Mouse (Mus musculus) liver, adult 2 months (tissue): ENCODE measurements around the gene Fgl2. TPM values are rescaled to one million over a fixed set of nuclear protein-coding genes. Genes with fewer than 3 reads are reported as not detected.

Experiments used
- DNase-seq: peaks from one replicate; pipeline ENCODE4 v3.0.0-alpha.2; 2011; ENCODE audit warnings: low read depth, low spot score; ENCODE audit errors: extremely low read depth
- H3K27ac ChIP-seq: fragments of 200-500 bp; replicated peaks from 2 replicates; pipeline ENCODE4 v1.5.1; 2012; ENCODE audit warnings: low read depth, mild to moderate bottlenecking, control low read depth, inconsistent platforms, low read length; ENCODE audit not compliant: insufficient read depth
- H3K27me3 ChIP-seq: fragments of 200-500 bp; 2 replicates; pipeline ENCODE4 v1.6.1; 2012; ENCODE audit warnings: mild to moderate bottlenecking, moderate library complexity, low read length, inconsistent platforms; ENCODE audit not compliant: control insufficient read depth, insufficient read depth
- H3K36me3 ChIP-seq: fragments of 200-500 bp; 2 replicates; pipeline ENCODE4 v1.6.1; 2012; ENCODE audit warnings: low read length, inconsistent platforms; ENCODE audit not compliant: control insufficient read depth, insufficient read depth
- H3K4me1 ChIP-seq: fragments of 200-500 bp; 2 replicates; pipeline ENCODE4 v1.6.1; 2011; ENCODE audit warnings: low read length; ENCODE audit not compliant: control insufficient read depth, insufficient read depth
- H3K4me3 ChIP-seq: fragments of 200-500 bp; 2 replicates; pipeline ENCODE4 v1.5.1; 2011; ENCODE audit warnings: low read depth, mild to moderate bottlenecking, control low read depth, low read length, moderate library complexity; ENCODE audit not compliant: insufficient read depth
- H3K79me2 ChIP-seq: fragments of 200-500 bp; 2 replicates; pipeline ENCODE4 v1.6.1; 2012; ENCODE audit warnings: inconsistent platforms, mild to moderate bottlenecking, low read length, moderate library complexity; ENCODE audit not compliant: control insufficient read depth, insufficient read depth
- H3K9ac ChIP-seq: fragments of 200-500 bp; 2 replicates; pipeline ENCODE4 v1.6.1; 2012; ENCODE audit warnings: low read depth, mild to moderate bottlenecking, control low read depth, inconsistent platforms, low read length
- CTCF ChIP-seq: fragments of 200-500 bp; IDR thresholded peaks from 2 replicates; pipeline ENCODE4 v1.5.1; 2011; ENCODE audit warnings: low read depth, low read length, control low read depth
- POLR2A ChIP-seq: fragments of 200-500 bp; IDR thresholded peaks from 2 replicates; pipeline ENCODE4 v1.6.1; 2011; ENCODE audit warnings: low read length, control low read depth; ENCODE audit not compliant: insufficient read depth; ENCODE audit errors: extremely low read depth
- WGBS: fragments of 180-500 bp; shearing (Covaris S2); methylation state at CpG from one replicate; pipeline ENCODE4 v1.1.7; 2018; 5-methylcytosine and 5-hydroxymethylcytosine counted together
- polyA plus RNA-seq: library from polyadenylated mRNA; depleted of rRNA; stranded (reverse); fragments of >200 nt; gene quantifications from 2 replicates; pipeline ENCODE4 v1.2.3, GENCODE M21; 2012
- total RNA-seq: library from RNA; depleted of rRNA; stranded (reverse); fragments of >200 nt; gene quantifications from 2 replicates; pipeline ENCODE4 v1.2.3, GENCODE M21; 2014

Fgl2 gene
- total and polyA plus RNA-seq, 2 experiments = 1.3 to 4.8 TPM

DNA sequence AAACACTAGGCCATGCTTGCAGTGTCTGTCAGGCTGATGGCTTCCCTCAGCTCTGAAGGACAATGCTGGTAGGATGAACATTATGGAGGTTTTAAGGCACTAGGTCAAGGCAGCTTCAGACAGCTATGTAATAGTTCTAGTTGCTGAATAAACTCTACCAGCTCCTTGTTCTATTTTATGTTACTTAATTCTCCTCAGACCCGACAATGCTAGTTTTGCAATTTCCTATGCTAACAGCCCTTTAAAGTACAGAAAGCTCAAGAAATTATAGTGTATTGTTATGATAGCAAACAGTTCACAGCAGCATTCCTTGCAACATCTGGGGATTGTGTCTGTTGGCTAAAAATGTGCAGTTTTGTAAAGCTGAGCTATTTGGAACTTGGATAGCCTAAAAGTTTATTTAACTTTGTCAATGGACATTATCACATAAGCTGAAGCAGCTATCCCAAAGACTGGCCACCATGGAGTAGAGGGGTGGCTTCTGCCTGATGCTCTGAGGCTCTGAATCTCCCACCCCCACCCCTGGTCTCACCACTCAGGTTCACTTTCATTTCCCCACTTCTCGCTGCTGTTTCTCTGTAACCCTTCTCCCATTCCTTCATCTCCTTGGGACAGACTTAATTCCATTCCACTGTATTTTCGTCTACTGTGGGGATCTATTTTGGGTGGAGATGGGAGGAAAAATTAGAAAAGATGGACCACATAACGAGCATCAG, 5.9 kb upstream of the Fgl2 start:
- WGBS = 65% methylated on average over 4 of the region's 4 CpGs
- no peaks in the 10 kb centered on the region for H3K36me3 ChIP-seq
- DNase-seq = no peak
- no peaks in the 10 kb centered on the region for H3K4me1 ChIP-seq
- H3K9ac ChIP-seq = no peak overlapping the region
- no peaks in the 10 kb centered on the region; the same call in 1 of the 2 replicates for H3K27me3 ChIP-seq
- no peak overlapping the region for H3K27ac ChIP-seq
- H3K4me3 ChIP-seq = no peak overlapping the region
- TF ChIP-seq POLR2A (no peak), CTCF (no peak)
- H3K79me2 ChIP-seq = no peaks in the 10 kb centered on the region

DNA sequence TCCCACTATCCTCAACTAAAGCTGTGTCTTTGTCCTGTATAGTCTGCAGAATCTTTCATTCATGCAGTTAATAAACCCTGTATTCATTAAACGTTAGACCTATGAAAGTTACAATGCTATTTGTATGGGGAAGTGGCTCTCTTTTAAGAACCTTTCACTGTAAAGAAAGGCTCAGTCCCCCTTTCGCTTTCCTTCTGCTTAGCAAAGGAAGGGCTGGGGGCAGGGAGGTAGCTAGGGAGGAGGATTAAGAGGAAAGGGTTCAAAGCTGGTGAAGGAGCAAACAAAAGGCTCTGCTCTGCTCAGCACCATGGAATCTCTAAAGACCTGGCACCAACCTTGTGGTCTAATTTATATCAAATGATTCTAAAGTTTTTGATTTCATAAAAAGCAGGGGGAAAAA, 4.9 kb upstream of the Fgl2 start:
- TF ChIP-seq POLR2A (no peak), CTCF (no peak)
- no peaks in the 10 kb centered on the region for H3K79me2 ChIP-seq
- H3K9ac ChIP-seq = no peak overlapping the region
- DNase-seq = no peak
- WGBS = 59% methylated on average over 2 of the region's 2 CpGs
- no peaks in the 10 kb centered on the region for H3K27me3 ChIP-seq
- no peak overlapping the region for H3K27ac ChIP-seq
- H3K36me3 ChIP-seq = no peaks in the 10 kb centered on the region
- no peaks in the 10 kb centered on the region for H3K4me1 ChIP-seq
- H3K4me3 ChIP-seq = no peak overlapping the region

DNA sequence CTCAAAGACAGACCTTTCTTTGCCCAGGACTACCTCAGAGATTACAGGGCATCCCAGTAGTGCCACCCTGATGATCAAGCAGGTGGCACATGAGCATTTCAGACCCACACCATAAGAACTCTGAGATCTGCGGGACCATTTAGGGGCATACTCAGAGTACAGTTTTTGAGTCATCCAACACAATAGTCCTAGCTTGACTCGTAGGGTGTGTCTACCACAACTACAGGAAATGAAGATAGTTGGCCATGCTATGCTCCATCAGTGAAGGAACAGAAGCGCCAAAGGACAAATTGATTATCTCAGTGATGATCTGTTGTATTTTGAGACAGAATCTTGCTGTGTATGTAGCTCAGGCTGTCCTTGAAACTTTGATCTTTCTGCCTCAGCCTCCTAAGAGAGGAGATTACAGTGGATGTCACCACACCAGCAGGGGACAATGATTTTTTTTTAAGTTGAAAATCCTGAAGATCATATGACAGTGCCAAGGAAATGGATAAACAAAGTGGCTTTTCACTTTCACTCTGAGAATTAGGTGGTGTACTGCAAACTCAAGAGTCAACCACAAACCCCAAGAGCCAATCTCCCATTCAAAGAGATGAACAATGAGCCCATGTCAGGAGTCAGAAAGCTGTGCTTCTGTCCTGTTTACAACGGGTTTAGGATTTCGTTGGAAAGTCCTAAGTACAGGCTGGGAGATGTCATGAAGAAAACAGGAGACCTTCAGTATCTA, 2.1 kb upstream of the Fgl2 start:
- 0 out of 2 replicates have a peak, but pooled peaks cover 2% of the 10 kb centered on the region for H3K27me3 ChIP-seq
- H3K27ac ChIP-seq = no peak overlapping the region
- 85% methylated on average over 5 of the region's 5 CpGs for WGBS
- no peaks in the 10 kb centered on the region for H3K4me1 ChIP-seq
- no peak for TF ChIP-seq CTCF
- TF ChIP-seq POLR2A = no peak
- H3K4me3 ChIP-seq = no peak overlapping the region
- H3K9ac ChIP-seq = no peak overlapping the region
- H3K36me3 ChIP-seq = no peaks in the 10 kb centered on the region
- DNase-seq = no peak
- H3K79me2 ChIP-seq = no peaks in the 10 kb centered on the region

DNA sequence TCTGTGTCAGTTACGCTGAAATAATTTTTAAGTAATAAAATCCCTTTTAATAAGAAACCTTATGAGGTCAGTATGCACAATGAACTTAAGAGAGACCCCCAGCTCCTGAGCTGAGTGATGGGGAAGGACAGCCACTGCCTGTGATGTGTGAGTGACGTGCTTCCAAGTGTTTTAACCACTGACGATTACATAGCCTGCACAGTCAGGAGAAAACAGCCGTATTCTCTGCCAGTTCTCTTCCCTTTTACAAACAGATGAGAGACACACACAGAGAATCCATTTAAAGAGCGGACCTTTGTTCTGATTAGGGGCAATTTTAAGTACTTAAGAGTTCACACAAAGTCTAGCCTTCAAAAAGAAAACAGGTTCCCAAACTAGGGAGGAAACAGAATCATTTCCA, 522 bp upstream of the Fgl2 start:
- no peak for TF ChIP-seq POLR2A
- TF ChIP-seq CTCF = no peak
- H3K4me3 ChIP-seq = no peak overlapping the region
- H3K36me3 ChIP-seq = no peaks in the 10 kb centered on the region
- 61% methylated on average over 5 of the region's 5 CpGs for WGBS
- H3K4me1 ChIP-seq = no peaks in the 10 kb centered on the region
- DNase-seq = no peak
- H3K79me2 ChIP-seq = no peaks in the 10 kb centered on the region
- H3K27ac ChIP-seq = no peak overlapping the region
- no peak overlapping the region for H3K9ac ChIP-seq
- 0 out of 2 replicates have a peak, but pooled peaks cover 2% of the 10 kb centered on the region for H3K27me3 ChIP-seq

DNA sequence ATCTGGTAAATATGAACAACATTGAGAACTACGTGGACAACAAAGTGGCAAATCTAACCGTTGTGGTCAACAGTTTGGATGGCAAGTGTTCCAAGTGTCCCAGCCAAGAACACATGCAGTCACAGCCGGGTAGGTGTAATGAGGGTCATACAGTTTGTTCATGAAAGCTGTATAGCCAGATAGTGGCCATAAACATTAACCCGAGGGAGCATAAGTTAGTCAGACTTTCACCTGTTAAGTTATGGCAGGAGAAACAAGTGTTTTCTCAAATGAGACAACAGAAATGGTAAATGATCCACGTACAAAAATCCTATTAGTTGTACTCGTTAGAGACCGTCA, 707 bp downstream of the Fgl2 start:
- H3K9ac ChIP-seq = 0 out of 2 replicates have a peak overlapping the region, but pooled peaks have one; percentile 63
- H3K4me1 ChIP-seq = no peaks in the 10 kb centered on the region
- H3K27ac ChIP-seq = no peak overlapping the region
- H3K27me3 ChIP-seq = 0 out of 2 replicates have a peak, but pooled peaks cover 2% of the 10 kb centered on the region
- 63% methylated on average over 7 of the region's 7 CpGs for WGBS
- no peaks in the 10 kb centered on the region for H3K79me2 ChIP-seq
- DNase-seq = no peak
- H3K4me3 ChIP-seq = peak overlapping the region; percentile 58
- TF ChIP-seq POLR2A (no peak), CTCF (no peak)
- no peaks in the 10 kb centered on the region for H3K36me3 ChIP-seq

DNA sequence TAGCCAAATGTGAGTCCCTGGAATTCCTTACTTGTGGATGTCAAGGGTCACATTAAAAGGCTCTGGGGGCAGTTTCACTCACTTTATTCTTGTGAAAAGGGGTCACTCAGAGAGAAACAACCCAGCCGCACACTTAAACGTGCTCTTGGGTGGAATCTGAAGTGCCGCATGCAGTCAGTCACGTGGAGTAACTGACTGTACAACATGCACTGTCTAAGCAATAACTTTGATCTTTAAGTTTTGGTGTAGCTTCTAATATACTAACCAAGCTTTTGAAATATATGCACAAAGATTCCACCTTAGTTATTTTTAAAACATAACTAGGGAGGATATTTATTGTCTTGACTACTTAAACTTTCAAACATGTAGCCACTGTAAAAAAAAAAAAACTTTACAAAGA, 4.5 kb downstream of the Fgl2 start:
- Histone ChIP-seq H3K36me3 (no peaks in the 10 kb centered on the region), H3K27ac (no peak overlapping the region), H3K9ac (no peak overlapping the region), H3K4me3 (no peak overlapping the region), H3K4me1 (no peaks in the 10 kb centered on the region), H3K27me3 (0 out of 2 replicates have a peak, but pooled peaks cover 2% of the 10 kb centered on the region), H3K79me2 (no peaks in the 10 kb centered on the region)
- no peak for DNase-seq
- WGBS = 91% methylated on average over 4 of the region's 4 CpGs
- no peak for TF ChIP-seq CTCF
